Mouse (Mus musculus) gastrocnemius, postnatal 25 days (tissue): ENCODE data around the gene Rapgef3. TPM values are rescaled to one million over a fixed set of nuclear protein-coding genes. Genes with fewer than 3 reads are reported as not detected.

Experiments used
- DNase-seq: peaks from one replicate; pipeline ENCODE4 v3.0.0; 2022
- total RNA-seq, 2 experiments: library from RNA; stranded (reverse); gene quantifications; 1 replicate in 1 of 2; 2 replicates in 1 of 2; pipeline ENCODE4 v1.2.3; 2021

Gene Rapgef3
- total RNA-seq, 2 experiments from 2014 or later: 3.7 to 8.1 TPM

DNA sequence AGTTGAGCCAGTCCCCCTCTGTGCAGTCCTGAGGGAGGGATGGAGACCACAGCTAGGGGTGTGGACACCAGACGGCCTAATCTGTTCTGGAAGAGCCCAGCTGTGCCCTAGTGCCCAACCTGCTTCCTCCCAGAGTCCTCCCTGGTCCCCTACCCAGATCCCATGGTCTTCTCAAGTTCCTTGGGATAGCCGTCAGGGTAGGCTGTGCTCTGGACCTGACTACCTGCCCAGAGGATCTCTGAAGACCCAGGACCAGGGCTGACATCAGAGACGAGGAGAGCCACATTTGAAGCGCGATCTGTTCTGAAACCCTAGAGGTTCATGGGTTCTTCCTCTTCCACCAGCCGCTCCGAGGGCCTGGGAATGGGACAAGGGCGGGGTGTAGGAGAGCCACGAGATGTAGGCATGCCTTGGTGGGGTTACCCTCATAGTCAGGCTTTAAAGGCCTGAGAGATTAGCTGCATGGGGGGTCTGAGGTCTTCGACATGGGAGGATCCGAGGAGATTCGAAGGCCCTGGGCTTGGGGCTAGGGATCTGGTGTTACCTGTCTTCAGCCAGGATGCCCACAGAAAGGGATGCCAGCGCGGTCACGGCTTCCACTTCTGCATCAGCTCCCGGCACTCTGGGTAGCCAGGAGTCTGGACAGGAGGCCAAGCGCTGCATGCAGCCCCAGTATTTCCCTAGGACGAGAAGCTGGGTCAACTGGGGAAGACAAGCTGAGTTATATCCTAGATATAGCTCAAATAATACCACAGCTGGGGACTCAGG is 25.8 kb upstream of the Rapgef3 start:
- no peak for DNase-seq

DNA sequence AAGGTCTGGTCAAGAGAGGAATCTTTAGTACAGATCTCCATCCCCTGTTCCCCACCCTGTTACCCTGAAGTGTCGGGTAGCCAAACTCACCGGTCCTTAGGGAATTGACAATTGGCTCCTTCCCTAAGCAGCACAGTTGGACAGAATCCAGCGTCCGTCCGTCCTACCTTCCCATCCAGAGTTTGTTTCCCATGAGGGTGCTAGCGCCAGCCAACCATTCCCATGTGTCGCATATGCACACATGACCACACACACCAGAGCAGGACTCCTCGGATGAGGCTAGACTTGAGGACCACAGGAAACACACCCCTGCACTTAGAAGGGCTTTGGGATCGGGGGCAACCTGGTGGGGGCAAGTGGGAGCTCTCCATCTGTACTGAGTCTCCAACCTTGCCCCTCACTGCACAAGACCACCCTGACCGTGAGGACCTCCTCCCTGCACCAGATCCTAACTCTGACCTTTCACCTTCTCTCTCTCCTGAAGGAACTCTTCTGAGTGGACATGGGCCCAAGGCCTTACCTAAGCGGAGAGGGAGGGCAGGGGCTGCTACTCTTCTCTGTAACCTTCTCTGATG is 23.4 kb upstream of the Rapgef3 start:
- DNase-seq: no peak

DNA sequence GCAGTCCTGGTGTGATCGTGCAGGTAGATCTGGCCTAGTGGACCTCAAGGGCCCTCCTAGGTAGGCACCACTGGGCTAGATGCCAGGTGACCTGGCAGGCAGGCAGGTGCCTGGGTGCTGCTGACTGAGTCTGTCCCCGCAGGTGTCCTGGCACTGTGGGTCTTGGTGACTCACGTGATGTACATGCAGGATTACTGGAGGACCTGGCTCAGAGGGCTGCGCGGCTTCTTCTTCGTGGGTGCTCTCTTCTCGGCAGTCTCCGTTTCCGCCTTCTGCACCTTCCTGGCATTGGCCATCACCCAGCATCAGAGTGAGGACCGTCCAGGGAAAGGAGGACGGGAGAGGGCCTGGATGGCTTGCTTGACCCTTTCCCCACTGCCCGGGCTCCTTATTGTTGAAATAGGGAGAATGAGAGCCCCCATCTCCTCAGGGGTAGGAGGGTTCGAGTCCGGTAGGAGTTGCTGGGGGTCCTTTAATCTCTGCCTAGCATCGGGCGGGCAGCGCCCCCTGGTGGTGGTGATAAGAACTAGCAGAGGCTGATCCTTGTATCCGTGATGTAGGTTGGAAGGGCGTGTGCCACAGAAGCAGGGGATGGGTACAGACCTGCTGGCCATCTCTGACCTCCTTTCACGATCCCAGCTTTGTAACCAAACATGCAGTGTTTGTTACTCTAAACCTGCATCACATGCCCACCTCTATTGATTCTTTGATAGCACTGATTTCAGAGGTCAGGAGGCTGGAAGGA is 22.2 kb upstream of the Rapgef3 start:
- DNase-seq: no peak

DNA sequence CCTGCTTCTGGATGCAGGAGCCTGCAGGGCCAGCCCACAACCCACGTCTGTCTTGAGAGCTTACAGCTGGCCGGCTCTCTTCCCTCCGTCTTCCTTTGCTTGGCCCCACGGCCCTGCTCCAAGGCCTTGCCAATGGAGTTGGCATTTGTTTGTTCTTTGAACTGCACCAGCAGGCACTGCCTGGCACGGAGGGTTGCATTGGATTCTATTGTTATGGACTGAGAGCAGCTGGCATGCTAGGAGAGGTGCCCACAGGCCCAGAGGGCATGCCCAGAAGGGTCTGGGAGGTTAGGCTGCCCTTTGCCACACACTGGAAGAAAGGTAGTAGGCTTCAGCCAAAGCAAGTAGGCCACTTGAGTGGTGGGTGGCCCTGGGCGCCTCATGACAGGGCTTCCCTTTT is 21.0 kb upstream of the Rapgef3 start:
- no peak for DNase-seq

DNA sequence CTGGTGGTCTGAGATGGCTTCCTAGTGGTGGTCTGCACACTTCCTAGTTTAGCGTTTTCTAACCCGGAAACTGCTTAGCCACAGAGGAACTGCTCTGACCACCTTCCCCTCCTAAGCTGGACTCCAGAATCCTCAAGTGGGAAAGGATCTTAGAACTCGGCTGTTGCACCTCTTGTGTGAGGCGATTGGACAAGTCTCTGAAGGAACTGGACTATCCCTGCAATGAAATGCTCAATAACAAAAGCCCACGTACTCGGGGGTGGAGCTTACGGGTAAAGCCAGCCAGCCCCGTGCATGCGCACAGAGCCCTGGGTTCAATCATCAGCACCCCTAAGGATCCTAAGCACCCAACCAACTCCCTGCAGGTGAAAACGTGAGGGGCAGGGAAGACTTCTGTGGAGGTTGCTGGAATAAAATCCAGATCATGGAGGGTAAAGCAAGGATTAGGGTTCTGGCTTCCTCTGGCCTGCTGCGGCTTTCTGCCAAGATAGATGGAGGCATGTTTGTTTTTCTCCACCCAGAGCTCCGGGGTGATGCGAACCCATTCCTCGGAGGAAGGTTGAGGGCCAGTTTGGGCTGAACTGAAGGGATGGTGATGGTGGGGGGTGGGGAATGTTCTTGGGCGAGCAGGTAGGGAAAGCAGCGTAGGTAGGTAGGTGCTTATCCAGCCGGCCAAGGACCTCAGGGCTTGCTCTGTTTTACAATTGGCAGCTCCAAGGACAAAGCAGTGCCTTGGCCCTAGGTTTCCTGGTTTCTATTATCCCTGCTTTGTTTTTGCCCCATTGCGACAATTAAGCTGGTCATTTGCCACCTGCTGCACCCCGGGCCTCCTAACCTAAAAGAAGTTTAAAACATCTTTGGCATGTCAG is 20.3 kb upstream of the Rapgef3 start:
- no peak for DNase-seq

DNA sequence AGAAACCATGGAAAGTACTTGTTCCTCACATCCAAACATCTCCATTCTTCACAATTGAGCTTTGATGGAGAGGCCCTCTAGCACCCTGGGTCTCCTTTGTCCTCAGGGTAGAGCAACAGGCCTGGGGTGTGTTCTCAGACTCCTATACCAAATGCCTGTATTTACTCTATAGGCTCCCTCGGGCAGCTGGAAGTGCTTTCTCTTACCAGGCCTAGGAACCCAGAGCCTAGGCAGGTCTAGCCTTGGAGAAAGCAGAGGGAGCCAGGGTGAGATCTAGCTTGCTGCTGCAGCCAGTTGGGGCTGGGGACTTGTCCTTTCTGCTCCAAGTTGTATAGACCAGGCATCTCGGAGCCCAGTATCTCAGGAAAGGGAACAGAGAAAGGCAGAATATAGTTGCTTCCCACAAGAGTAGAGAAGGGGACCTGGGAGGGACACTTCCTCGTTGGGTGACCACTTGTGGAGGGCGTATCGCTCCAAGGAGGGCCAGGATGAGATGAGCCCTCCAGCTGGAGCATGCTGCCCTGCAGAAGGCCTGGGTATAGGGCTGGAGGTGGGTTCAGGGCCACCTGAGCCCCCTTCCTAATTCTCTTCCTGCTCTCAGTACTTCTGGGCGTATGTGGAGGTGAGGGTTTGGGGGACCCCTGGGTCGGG is 19.5 kb upstream of the Rapgef3 start:
- no peak for DNase-seq

DNA sequence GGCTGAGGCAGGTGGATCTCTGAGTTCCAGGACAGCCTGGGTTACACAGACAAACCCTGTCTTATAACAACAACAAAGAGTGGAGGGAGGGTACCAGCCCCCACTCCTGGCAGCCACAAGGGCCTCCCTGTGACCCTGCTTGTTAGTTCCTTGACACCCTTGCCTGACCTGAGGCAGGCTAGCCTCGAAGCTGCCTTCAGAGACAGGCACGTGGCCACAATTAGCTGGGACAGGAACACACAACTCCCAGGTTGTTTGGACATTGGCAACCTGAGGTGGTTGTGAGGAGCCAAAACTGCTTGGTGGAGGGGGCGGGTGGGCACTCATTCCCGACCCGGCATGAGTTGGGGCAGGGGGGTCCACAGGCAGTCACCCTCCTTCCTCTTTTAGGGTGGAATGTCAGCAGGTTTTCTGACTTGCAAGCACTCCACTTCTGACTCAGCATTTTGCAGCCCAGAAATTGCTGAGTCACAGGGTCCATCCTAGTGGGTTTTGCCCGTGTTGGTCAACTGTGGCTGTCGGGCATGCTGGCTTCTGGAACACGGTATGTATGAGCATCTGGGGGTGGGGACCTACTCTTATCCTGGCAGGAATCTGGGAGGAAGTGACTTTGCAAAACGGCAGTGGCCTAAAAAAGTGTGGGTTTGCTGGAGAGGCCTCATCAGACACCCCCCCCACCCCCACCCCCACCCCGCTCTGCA is 18.8 kb upstream of the Rapgef3 start:
- no peak for DNase-seq

DNA sequence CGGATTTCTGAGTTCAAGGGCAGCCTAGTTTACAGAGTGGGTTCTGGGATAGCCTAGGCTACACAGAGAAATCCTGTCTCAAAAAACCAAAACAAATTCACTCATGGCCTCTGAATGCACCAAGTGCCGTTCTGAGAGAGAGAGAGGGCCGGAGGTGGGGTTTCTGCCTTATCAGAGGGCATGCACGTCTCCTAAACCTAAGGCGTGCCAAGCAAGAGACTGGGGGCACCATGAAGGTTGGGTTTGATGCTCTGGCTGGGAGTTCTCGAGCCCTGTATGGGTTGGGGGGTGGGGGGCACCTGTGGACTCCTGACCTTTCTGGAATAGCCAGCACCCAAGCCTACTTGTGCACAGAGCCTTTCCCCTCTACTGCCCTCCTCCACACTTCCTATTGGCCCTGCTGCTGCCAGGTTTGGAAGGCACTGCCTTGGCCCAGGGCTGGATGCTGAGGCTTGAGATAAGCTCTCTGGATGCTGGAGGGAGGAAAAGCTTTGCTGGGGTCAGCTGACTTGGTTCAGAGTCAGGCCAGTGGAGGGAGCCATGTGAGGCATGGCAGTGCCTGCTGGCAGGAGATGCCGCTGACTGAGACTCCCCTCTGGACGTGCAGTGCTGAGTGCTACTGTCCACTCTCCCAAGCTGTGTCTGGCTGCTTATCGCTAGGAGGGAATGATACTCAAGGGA is 18.1 kb upstream of the Rapgef3 start:
- DNase-seq: peak; percentile 50

DNA sequence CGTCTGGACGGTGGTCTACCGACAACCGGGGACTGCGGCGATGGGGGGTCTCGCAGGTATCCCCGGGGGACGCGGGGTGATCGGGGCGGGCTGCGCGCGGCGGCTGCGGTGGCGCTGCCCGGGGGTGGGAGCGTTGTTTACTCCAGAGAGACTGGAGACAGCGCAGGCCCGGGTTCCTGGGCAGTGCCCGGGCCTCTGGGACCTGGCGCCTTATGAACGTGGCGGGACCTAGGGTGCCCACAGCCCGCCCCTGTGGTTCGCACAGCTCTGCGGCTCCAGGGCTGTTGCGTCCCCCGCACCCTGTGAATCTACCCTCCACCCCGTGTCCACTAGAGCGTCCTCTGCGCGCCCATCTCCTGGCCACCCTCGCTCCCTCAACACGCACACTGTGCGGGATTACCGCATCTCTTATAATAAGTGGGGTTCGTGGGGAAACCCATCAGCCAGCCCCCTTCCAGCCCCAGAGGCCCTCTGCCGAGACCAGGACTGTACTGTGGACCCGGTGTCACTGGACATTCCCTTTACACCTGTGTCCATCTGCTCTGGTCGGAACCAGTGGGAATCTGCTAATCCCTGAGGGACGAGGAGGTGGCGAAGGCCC is 16.9 kb upstream of the Rapgef3 start:
- no peak for DNase-seq

DNA sequence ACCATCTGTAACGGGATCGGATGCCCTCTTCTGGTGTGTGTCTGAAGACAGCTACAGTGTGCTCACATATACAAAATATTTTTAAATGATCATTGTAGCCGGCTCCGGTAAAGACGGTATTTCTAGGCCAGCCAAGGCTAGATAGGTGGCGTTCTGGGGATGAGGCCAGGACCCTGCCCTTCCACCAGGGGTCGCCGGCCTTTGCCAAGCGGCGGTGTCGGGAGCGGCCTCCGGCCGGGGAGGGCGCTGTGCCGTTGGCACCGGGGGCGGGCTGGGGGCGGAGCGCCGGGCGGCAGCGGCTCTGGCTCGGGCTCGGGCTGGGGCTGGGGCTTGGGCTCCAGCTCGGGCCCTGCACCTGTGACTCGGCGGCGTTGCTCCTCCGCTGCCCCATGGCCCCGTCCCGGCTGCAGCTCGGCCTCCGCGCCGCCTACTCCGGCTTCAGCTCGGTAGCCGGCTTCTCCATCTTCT is 16.4 kb upstream of the Rapgef3 start:
- peak; percentile 92 for DNase-seq

DNA sequence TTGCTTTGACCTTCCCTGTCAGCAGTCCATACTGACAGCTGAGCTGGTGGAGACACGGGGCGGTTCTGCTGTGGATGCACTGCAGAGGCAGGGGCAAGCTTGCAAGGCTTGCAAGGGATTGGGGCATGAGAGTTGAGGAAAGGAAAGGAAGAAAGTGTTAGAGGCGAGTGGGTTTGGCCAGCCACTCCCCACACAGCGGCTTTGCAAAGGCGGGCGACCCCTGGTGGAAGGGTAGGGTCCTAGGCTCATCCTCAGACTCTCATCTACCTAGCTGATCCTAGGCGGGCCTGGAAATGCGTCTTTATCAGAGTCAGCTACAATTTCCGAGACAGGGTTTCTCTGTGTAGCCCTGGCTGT is 15.0 kb upstream of the Rapgef3 start:
- peak; percentile 73 for DNase-seq

DNA sequence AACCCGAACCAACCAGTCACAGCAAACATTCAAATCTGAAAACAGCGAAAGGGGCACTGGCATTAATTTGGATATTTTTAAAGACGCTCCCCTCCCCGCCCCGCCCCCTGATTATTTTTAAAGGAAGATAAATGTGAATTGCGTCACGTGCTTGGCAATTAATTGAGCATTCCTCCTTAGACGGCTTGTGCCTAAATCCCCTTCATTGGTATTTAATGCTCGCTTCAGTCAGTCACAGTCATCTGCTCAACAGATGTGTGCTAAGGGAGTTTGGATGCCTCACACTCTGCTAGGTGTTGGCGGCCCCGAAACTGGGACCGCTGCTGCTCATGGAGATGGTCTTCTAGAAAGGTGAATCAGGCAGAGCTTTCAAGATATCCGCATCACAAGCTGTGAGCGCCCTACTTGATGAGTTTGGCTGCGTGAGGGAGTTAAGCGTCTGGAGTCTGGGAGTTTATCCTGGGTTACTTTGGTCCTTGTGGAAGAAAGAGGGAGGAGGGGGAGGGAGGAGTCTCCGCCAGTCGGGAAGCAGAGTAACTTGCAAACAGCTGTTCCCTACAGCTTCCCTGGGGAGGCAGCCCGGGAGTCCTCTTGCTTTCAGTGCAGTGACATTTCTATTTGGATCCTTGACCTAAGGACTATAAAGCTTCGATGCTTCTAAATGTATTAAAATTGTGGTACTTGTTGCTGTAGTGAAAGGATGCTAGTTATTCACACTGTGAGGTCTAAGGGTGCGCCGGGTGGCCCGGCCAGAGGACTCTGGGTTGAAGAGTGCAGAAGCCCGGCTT is 14.4 kb upstream of the Rapgef3 start:
- peak; percentile 59 for DNase-seq

DNA sequence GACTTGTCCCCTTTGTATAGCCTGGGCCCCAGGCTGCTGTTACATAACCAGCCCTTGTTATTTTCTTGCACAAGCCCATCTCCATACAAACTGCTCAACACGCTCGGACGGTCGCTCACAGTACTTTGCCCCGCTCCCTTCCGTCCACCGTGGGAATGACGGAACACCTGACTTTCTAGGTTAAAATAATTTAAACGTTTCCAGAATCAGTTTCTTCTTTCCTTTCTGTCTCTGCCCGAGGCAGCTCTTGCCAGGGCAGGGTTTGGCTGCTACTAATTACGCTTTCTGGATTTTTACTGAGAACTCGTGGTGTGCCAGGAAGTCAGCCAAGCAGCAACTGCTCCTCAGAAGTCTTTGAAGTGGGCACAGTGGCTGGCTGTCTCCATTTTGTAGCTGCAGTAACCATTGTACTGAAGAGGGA is 12.8 kb upstream of the Rapgef3 start:
- DNase-seq: no peak

DNA sequence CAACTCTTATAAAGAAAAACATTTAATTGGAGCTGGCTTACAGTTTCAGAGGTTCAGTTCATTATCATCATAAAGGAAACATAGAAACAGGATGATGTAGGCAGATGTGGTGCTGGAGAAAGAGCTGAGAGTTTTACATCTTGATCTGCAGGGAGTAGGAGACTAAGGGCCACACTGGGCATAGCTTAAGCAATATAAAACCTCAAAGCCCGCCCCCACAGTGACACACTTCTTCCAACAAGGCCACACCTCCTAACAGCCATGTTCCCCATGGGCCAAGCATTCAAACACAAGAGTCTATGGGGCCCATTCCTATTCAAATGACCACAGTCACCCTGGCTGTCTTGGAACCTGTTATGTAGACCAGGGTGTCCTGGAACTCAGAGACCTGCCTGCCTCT is 11.8 kb upstream of the Rapgef3 start:
- no peak for DNase-seq

DNA sequence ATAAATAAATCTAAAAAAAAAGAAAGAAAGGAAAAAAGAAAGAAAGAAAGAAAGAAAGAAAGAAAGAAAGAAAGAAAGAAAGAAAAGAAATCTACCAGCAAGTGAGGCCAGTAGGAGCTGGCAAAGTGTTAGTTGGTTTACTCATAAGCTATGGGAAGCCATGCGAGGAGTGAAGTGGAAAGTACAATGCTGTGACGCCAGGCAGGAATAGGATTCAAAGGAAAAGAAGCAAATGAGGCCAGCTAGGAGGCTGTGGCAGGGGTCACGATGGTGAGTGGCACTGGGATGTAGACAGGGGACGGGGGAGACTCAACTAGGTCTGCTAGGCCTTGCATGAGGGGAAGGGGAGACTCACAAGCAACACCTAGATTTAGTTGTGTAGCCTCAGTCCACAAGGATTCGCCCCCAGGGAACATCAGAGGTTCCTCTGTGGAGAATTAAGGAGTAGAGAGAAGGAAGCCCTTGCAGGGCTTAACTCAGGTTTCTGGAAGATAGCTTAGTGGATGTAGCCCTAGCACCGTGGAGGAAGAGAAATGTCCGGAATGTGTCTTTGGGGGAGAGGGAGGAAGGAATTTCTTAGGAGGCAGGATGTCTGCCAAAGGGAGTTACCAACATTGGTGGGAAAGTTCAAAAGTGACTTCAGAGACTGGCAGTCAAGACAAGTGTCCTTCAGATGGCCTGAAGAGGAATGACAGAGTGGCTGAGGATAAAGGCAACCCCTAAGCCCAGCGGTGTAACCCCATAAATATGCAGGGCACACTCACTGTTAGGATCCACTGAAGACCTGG is 10.7 kb upstream of the Rapgef3 start, which contains the start of gene Slc48a1:
Gene Slc48a1, plus strand, starts transcription at position 210 of the 788 bp plus-strand sequence.
- DNase-seq: no peak

DNA sequence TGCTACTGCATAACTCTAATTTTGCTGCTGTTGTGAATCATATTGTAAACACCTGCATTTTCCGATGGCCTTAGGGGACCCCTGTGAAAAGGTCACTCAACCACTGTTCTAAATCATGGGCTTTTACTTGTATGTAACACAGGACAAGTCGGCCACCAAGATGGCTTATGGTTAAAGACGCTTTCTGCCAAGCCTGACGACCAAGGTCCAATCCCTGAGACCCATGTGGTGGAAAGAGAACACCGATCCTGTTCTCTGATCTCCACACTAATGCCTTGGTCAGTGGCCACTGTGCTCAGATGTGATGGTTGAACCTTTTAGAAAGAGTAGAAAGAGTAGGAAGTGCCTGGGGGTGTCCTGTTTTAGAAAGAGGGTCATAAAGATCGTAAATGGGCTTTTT is 9.1 kb upstream of the Rapgef3 start:
- DNase-seq: no peak

DNA sequence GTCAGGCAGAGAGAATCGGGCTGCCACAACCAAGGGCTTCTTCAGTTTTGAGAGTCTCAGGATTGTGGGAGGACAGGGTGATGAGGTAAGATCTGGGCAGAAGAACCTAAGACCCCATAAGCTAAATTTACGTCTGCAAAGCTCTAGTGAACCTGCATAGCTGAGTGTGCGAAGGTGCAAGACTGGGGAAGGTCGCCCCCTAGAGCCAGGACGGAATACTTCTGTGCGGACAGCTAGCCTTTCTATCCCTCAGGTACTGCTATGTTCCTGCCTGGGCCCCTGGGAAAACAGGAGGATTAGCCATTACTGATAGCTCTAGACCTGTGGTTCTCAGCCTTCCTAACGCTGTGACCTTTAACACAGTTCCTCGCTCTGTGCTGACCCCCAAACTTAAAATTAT is 8.7 kb upstream of the Rapgef3 start:
- peak; percentile 55 for DNase-seq

DNA sequence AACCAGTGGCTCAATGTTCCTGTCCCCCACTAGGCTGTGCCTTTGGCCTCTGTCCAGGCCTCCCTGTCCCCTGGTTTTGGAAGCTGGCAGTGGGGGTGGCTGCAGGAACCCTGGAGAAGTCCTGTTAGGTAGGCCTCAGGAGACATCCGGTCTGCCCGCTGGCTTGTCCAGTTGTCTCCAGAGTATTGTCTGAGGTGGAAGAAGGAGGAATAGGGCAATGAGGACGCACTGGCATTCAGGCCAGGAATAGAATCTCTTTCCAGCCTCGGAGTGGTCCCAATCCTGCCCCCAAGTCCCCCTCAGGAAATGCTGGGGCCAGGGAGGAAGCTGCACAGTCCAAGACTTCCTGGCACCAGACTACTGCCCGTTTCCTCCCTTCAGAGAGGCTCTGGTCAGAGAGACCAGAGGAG is 6.2 kb upstream of the Rapgef3 start:
- no peak for DNase-seq
